Mouse (Mus musculus): Measurements from ENCODE around the gene Trim63.

Gene Trim63

DNA sequence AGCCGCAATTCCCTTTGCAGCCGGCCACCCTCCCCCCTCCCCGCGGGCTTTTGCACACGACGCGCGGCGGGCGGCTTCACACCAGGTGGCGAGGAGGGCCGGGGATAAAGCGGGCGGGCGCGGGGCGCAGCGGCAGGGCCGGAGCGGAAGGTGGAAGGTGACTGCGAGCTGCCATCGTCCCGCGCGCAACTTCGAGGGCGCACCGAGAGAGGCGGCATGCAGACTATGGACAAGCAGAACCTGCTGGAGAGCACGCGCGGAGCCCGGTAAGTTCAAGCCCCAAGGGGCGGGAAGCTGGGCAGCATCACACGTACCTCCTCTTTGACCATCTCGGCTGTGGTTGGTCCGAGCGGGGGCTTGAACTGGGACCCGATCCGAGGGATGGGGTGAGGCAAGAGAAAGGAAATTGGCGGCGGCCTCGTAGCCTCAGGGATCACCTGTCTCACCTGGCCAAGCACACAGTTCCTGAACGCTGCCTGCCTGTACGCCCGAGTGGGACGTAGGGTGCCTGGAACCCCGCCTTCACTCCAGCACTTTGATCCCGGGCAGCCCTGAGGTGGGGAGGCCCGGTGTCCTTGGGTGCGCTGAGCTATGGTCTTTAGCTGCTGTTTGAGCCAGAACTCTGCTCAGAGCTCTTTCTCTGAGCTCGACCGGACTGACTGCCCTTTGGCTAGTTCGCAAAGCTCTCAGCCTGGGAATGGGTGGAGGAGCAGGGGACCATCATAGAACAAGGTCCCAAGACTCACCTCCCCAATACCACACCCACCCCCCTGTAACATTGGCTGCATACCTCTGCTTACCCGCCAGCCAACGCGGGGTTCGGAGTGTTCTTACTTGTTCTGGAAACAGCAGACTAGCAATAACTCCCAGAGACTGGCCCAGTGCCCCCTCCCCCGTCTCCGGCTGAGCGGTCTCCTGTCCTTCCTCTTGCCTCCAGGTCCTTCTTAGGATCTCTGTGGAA is 28.4 kb downstream of the Trim63 start, which contains the start of gene Slc30a2:
TSS of gene Slc30a2 (plus strand) at position 111 of the 961 bp plus-strand sequence.
- peak; percentile 65 to 90 for DNase-seq

- no peak for DNase-seq
Measured at GRCm38 (mm10) chr4:134344620-134345019, 29.7 kb downstream of the Trim63 start.

DNA sequence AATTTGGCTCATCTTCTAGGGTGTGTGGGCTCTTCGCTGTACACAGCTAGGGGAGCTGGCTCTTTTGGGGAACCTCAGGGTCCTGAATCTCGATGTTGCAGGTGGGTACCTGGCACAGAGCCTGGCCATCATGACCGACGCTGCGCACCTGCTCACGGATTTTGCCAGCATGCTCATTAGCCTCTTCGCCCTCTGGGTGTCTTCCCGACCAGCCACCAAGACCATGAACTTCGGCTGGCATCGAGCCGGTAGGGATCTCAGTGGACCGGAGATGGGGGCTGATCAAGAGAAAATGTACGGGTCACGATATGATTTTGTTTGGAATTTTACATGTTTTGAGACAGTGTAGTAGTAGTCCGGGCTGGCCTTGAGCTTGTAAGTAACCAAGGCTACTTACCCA is 30.9 kb downstream of the Trim63 start:
- DNase-seq, result peak in 1 of 2 experiments; percentile 61

DNA sequence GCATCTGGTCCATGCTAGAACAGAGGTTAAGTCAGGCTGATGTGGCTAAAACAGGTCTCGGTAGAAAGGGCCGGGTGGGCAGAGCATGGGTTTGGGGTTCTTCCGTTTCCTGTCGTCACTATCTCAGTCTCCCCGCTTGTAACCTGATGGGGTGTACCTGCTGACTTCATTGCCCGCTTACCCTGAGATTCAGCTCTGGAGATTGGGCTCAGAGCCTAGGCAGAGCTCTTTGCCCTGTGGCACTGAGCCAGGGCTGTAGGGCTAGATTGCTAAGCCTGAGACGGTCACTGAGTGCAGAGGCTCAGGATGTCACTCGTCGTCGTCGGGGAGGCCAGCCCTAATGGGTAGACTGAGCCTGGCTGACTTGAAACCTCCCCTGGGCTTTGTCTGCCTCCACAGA is 33.2 kb downstream of the Trim63 start:
- DNase-seq, result peak; percentile 86 to 92

DNA sequence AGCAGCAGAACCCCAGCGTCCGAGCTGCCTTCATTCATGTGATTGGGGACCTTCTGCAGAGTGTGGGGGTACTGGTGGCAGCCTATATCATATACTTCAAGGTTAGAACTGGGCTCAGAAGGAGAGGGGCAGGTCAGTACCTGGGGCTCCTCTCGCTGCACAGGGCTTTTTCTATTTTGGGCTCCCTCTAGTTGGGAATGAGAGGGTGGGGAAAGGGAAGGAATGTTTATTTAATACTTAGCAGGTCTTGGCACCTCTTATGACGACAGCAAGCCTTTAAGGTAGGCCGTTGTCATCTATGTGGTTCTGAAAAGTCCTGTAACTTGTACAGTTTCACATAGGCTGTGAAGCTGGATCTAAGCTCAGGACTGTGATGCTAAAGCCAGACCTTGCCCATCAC is 33.6 kb downstream of the Trim63 start:
- DNase-seq, result no peak

GRCm38 (mm10) chr4:134349829-134350228 is 34.9 kb downstream of the Trim63 start:
- no peak for DNase-seq

DNA sequence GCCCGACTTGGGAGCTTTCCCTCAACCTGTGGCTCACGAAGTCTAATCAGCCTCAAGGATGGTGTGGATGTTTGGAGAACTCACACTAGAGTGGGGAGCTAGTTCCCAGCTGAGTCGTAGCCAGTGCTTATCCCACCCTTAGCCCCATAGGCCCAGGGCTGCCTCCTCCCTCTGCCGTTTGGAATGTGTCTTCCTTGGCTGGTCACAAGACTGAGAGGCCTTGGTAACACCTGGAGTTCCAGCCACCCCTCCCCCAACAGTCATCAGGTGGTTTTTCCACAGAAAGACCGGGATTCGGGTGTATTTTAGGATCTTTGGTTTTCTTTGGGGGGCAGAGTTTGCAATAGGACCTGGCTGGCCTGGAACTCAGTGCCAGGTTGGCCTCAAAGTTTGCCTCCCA is 35.7 kb downstream of the Trim63 start:
- DNase-seq, result peak; percentile 42 to 63

DNA sequence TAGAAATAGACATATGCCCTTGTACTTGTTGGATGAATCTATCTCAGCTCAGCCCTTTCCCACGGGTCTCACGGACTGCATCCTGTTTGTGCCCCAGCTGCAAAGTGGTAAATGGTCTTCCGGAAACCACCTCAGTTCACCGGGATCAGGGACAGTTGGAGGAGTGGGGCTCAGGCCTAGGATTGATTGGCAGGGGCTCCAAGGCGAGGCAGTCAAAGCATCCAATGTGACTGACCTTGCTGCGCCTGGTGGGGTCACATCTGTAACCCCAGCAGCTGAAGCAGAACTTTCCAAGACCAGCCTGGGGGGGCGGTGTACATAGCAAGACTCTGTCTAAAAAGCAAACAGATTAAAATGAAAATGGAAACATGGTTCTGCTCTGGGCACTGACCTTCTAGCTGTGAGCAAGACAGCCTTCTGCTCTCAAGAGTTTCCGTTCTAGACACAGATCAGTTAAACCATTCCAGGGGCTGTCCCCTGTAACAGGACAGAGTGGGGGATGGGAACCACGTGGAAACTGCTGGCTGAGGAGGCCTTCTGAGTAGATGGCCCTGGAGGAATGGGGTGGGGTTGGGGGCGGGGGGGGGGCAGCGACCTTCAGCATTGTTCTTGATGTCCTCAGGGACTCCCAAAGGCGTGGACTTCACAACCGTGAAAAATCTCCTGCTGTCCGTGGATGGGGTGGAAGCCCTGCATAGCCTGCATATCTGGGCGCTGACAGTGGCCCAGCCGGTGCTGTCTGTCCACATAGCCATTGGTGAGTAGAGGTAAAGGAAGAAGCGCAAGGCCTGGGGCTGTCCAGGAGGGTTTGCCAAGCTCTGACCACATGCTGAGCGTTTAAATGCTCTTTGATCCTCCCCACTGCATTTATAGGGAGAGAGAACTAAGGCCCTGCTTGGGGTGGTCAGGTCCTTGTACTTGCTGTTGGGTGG is 36.7 kb downstream of the Trim63 start:
- DNase-seq, result peak; percentile 41 to 69

DNA sequence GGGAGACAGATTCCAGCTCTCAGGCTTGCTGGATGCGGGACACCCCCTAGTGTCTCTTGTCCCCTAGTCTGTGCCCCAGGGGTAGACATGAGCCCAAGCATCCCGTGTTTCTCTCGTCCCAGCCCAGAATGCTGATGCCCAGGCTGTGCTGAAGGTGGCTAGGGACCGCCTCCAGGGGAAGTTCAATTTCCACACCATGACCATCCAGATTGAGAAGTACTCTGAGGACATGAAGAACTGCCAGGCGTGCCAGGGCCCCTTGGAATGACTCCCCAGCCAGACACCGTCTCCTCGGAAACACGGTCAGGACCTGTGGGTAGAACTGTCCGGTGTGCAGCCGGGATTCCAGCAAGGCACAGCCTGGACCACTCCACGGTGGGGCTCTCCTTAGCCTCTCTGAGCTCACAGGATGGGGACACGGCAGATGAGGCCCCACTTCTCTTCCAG is 37.4 kb downstream of the Trim63 start:
- no peak for DNase-seq

GRCm38 (mm10) chr4:134352929-134353328 is 38.0 kb downstream of the Trim63 start:
- no peak for DNase-seq

GRCm38 (mm10) chr4:134353527-134354409 is 38.8 kb downstream of the Trim63 start:
- DNase-seq, result peak; percentile 33 to 66

GRCm38 (mm10) chr4:134355841-134356452 is 41.0 kb downstream of the Trim63 start:
- peak; percentile 89 to 95 for DNase-seq

GRCm38 (mm10) chr4:134356591-134357460 is 41.9 kb downstream of the Trim63 start:
- peak; percentile 86 to 92 for DNase-seq

GRCm38 (mm10) chr4:134357461-134357771 is 42.5 kb downstream of the Trim63 start:
- DNase-seq, result peak in 1 of 2 experiments; percentile 44

- no peak for DNase-seq
Measured at GRCm38 (mm10) chr4:134359649-134360048, 44.7 kb downstream of the Trim63 start.

- DNase-seq, result no peak
Measured at GRCm38 (mm10) chr4:134361215-134361614, 46.3 kb downstream of the Trim63 start.

- no peak for DNase-seq
Measured at GRCm38 (mm10) chr4:134362124-134362523, 47.2 kb downstream of the Trim63 start.

GRCm38 (mm10) chr4:134362586-134362985 is 47.7 kb downstream of the Trim63 start:
- peak; percentile 57 to 73 for DNase-seq

DNA sequence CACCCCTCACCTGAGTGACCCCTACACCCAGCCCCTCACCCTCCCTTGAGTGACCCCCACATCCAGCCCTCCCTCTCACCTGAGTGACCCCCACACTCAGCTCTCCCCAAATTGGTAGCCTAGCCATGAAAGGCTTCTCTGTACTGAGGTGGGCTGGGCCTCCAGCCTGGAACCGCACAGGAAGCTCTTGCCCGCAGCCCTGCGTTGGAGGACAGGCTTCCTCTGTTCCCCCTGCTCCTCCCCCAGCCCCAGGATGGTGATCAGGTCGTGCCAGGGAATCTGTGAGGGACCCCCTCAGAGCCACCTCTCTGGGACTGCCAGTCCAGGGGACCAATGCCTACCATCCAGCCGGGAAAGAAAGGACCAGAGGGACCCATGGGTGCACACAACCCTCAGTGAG is 50.4 kb downstream of the Trim63 start:
- DNase-seq, result no peak

GRCm38 (mm10) chr4:134370649-134371221 is 55.8 kb downstream of the Trim63 start:
- DNase-seq, result no peak

All from kidney, postnatal 25 days (tissue).